Mouse (Mus musculus) megakaryocyte-erythroid progenitor cell, adult 5 weeks (primary cell): Measurements from ENCODE around the gene Naaladl1. TPM values are rescaled to one million over a fixed set of nuclear protein-coding genes. Genes with fewer than 3 reads are reported as not detected.

Experiments used
- polyA plus RNA-seq: library from polyadenylated mRNA; stranded (reverse); fragments of >175 nt; gene quantifications from 2 replicates; pipeline ENCODE4 v1.2.3, GENCODE M21; 2012

Gene Naaladl1
- 0.07 and 0.37 TPM in 2 replicates for polyA plus RNA-seq

GRCm38 (mm10) chr19:6105586-6105985 lies at the start of gene Naaladl1:
Gene Naaladl1 (plus strand): TSS chr19:6105782.

GRCm38 (mm10) chr19:6057313-6058096 lies 48.1 kb upstream of the Naaladl1 start, which contains the start of the genes Mrpl49 and Fau:
Gene Mrpl49 (minus strand): TSS chr19:6057785.
Gene Fau (plus strand): TSS chr19:6057844.

GRCm38 (mm10) chr19:6061021-6061533 lies 44.5 kb upstream of the Naaladl1 start, which contains the start of gene Znhit2:
Gene Znhit2 (plus strand): TSS chr19:6061192.

GRCm38 (mm10) chr19:6067724-6068415 lies 37.7 kb upstream of the Naaladl1 start, which contains the start of gene Tm7sf2:
Gene Tm7sf2 (minus strand): TSS chr19:6068373.

GRCm38 (mm10) chr19:6076564-6077393 lies 28.8 kb upstream of the Naaladl1 start, which contains the start of gene Vps51:
Gene Vps51 (minus strand): TSS chr19:6077231.

GRCm38 (mm10) chr19:6079983-6080480 lies 25.6 kb upstream of the Naaladl1 start, which contains the start of gene Tmem262:
Gene Tmem262 (plus strand): TSS chr19:6080033.

GRCm38 (mm10) chr19:6082156-6082555 lies 23.4 kb upstream of the Naaladl1 start, which contains the start of gene Gm28374:
Gene Gm28374 (minus strand): TSS chr19:6082256.

GRCm38 (mm10) chr19:6084478-6085248 lies 20.9 kb upstream of the Naaladl1 start, which contains the start of the genes Zfpl1 and Cdca5:
Gene Zfpl1 (minus strand): TSS chr19:6084956.
Gene Cdca5 (plus strand): TSS chr19:6084983.

GRCm38 (mm10) chr19:6094119-6094518 lies 11.5 kb upstream of the Naaladl1 start, which contains the start of gene AC131692.1:
Gene AC131692.1 (plus strand): TSS chr19:6094419.

GRCm38 (mm10) chr19:6117986-6118676 lies 12.5 kb downstream of the Naaladl1 start, which contains the start of gene Sac3d1:
Gene Sac3d1 (minus strand): TSS chr19:6118650.

GRCm38 (mm10) chr19:6127760-6128341 lies 22.3 kb downstream of the Naaladl1 start, which contains the start of gene Snx15:
Gene Snx15 (minus strand): TSS chr19:6128304.

GRCm38 (mm10) chr19:6140678-6141393 lies 35.3 kb downstream of the Naaladl1 start, which contains the start of gene Batf2:
Gene Batf2 (plus strand): TSS chr19:6140983.

GRCm38 (mm10) chr19:6141394-6141749 lies 35.8 kb downstream of the Naaladl1 start, which contains the start of gene Arl2:
Gene Arl2 (minus strand): TSS chr19:6141548.

Other genes with a start within 250 kb of the Naaladl1 start
- 27.8 and 28.3 TPM in 2 replicates for gene Frmd8, start 230.5 kb upstream of the Naaladl1 start, polyA plus RNA-seq
- 8.4 and 9.5 TPM in 2 replicates for gene Slc25a45, start 228.0 kb upstream of the Naaladl1 start, polyA plus RNA-seq
- 0.84 and 1.3 TPM in 2 replicates for gene Tigd3, start 211.6 kb upstream of the Naaladl1 start, polyA plus RNA-seq
- gene Dpf2, start 192.8 kb upstream of the Naaladl1 start, polyA plus RNA-seq: 48.2 and 61.9 TPM in 2 replicates
- gene Cdc42ep2, start 181.0 kb upstream of the Naaladl1 start, polyA plus RNA-seq: 0.10 and 0.20 TPM in 2 replicates
- 41.2 and 48.3 TPM in 2 replicates for gene Pola2, start 141.6 kb upstream of the Naaladl1 start, polyA plus RNA-seq
- gene Slc22a20, start 119.6 kb upstream of the Naaladl1 start, polyA plus RNA-seq: not detected in 2 replicates
- gene Capn1, start 89.9 kb upstream of the Naaladl1 start, polyA plus RNA-seq: 105 and 106 TPM in 2 replicates
- gene Syvn1, start 59.2 kb upstream of the Naaladl1 start, polyA plus RNA-seq: 167 and 179 TPM in 2 replicates
- 22.3 and 22.4 TPM in 2 replicates for gene Mrpl49, start 48.0 kb upstream of the Naaladl1 start, polyA plus RNA-seq
- 4,552 and 5,111 TPM in 2 replicates for gene Fau, start 47.9 kb upstream of the Naaladl1 start, polyA plus RNA-seq
- gene Znhit2, start 44.6 kb upstream of the Naaladl1 start, polyA plus RNA-seq: 62.2 and 69.2 TPM in 2 replicates
- gene Tm7sf2, start 37.4 kb upstream of the Naaladl1 start, polyA plus RNA-seq: 10.4 and 10.7 TPM in 2 replicates
- 42.3 and 58.6 TPM in 2 replicates for gene Vps51, start 28.6 kb upstream of the Naaladl1 start, polyA plus RNA-seq
- gene Tmem262, start 25.7 kb upstream of the Naaladl1 start, polyA plus RNA-seq: not detected in 2 replicates
- gene Gm28374, start 23.5 kb upstream of the Naaladl1 start, polyA plus RNA-seq: 0.47 and 1.4 TPM in 2 replicates
- 69.2 and 77.1 TPM in 2 replicates for gene Zfpl1, start 20.8 kb upstream of the Naaladl1 start, polyA plus RNA-seq
- gene Cdca5, start 20.8 kb upstream of the Naaladl1 start, polyA plus RNA-seq: 10.9 and 13.6 TPM in 2 replicates
- 2.3 and 3.3 TPM in 2 replicates for gene AC131692.1, start 11.4 kb upstream of the Naaladl1 start, polyA plus RNA-seq
- 57.7 and 61.3 TPM in 2 replicates for gene Sac3d1, start 12.9 kb downstream of the Naaladl1 start, polyA plus RNA-seq
- 117 and 133 TPM in 2 replicates for gene Snx15, start 22.5 kb downstream of the Naaladl1 start, polyA plus RNA-seq
- gene Batf2, start 35.2 kb downstream of the Naaladl1 start, polyA plus RNA-seq: 0.92 and 1.5 TPM in 2 replicates
- 54.7 and 67.6 TPM in 2 replicates for gene Arl2, start 35.8 kb downstream of the Naaladl1 start, polyA plus RNA-seq
- gene Majin, start 78.6 kb downstream of the Naaladl1 start, polyA plus RNA-seq: not detected in 2 replicates
- gene Gpha2, start 120.6 kb downstream of the Naaladl1 start, polyA plus RNA-seq: not detected in 2 replicates
- gene Ppp2r5b, start 130.1 kb downstream of the Naaladl1 start, polyA plus RNA-seq: 17.7 and 17.9 TPM in 2 replicates
- gene Atg2a, start 135.9 kb downstream of the Naaladl1 start, polyA plus RNA-seq: 78.6 and 105 TPM in 2 replicates
- 158 and 171 TPM in 2 replicates for gene Ehd1, start 170.9 kb downstream of the Naaladl1 start, polyA plus RNA-seq
- gene Cdc42bpg, start 200.7 kb downstream of the Naaladl1 start, polyA plus RNA-seq: 17.3 and 21.8 TPM in 2 replicates
- gene Men1, start 229.2 kb downstream of the Naaladl1 start, polyA plus RNA-seq: 113 and 132 TPM in 2 replicates
- gene Map4k2, start 235.4 kb downstream of the Naaladl1 start, polyA plus RNA-seq: 122 and 145 TPM in 2 replicates